Mouse (Mus musculus) hindlimb bud, embryonic 11.5 days (tissue): ENCODE measurements around the gene Tbl3.
"Not testable (repeated sequence)": the region's sequence is repeated elsewhere in the genome, so short reads cannot be mapped to it uniquely, and the experiment has no call there.

Experiments used
- DNase-seq: peaks from one replicate; pipeline ENCODE4 v3.0.0-alpha.2; 2012; ENCODE audit warnings: low read depth, low spot score; ENCODE audit errors: extremely low spot score

The Tbl3 gene

GRCm38 (mm10) chr17:24728184-24728583 is 20.7 kb upstream of the Tbl3 start:
- DNase-seq, result no peak

GRCm38 (mm10) chr17:24727618-24728017 is 20.2 kb upstream of the Tbl3 start, which contains the start of gene Rpl3l:
Gene Rpl3l, plus strand, starts transcription at chr17:24727820.
- DNase-seq, result no peak

GRCm38 (mm10) chr17:24725637-24726390 is 18.4 kb upstream of the Tbl3 start:
- DNase-seq, result no peak

GRCm38 (mm10) chr17:24724184-24724583 is 16.7 kb upstream of the Tbl3 start, which contains the start of gene Ndufb10:
Gene Ndufb10, minus strand, starts transcription at chr17:24724478.
- peak; percentile 90 for DNase-seq

GRCm38 (mm10) chr17:24723881-24724180 is 16.4 kb upstream of the Tbl3 start:
- DNase-seq, result no peak

GRCm38 (mm10) chr17:24723122-24723880 is 15.8 kb upstream of the Tbl3 start:
- no peak for DNase-seq

GRCm38 (mm10) chr17:24722220-24722924 is 14.9 kb upstream of the Tbl3 start:
- no peak for DNase-seq

GRCm38 (mm10) chr17:24721383-24721955 is 14.0 kb upstream of the Tbl3 start:
- not testable (repeated sequence) for DNase-seq

- DNase-seq, result not testable (repeated sequence)
Measured at GRCm38 (mm10) chr17:24720616-24721015, 13.2 kb upstream of the Tbl3 start.

- peak; percentile 90 for DNase-seq
Measured at GRCm38 (mm10) chr17:24719494-24720222, 12.2 kb upstream of the Tbl3 start.

- DNase-seq, result not testable (repeated sequence)
Measured at GRCm38 (mm10) chr17:24718938-24719337, 11.5 kb upstream of the Tbl3 start.

GRCm38 (mm10) chr17:24717943-24718342 is 10.5 kb upstream of the Tbl3 start, which contains the start of the genes Rnf151 and Rps2:
Gene Rnf151, minus strand, starts transcription at chr17:24718063.
Gene Rps2, plus strand, starts transcription at chr17:24718116.
- DNase-seq, result no peak

GRCm38 (mm10) chr17:24716166-24716682 is 8.8 kb upstream of the Tbl3 start:
- DNase-seq, result no peak

- DNase-seq, result no peak
Measured at GRCm38 (mm10) chr17:24715556-24715955, 8.1 kb upstream of the Tbl3 start.

- DNase-seq, result no peak
Measured at GRCm38 (mm10) chr17:24708646-24709045, 1.2 kb upstream of the Tbl3 start.

- no peak for DNase-seq
Measured at GRCm38 (mm10) chr17:24707801-24708425, 453 bp upstream of the Tbl3 start.

GRCm38 (mm10) chr17:24705821-24706220 is 1.6 kb downstream of the Tbl3 start:
- DNase-seq, result no peak

- no peak for DNase-seq
Measured at GRCm38 (mm10) chr17:24701251-24701650, 6.2 kb downstream of the Tbl3 start.

- no peak for DNase-seq
Measured at GRCm38 (mm10) chr17:24699473-24699872, 8.0 kb downstream of the Tbl3 start.

- no peak for DNase-seq
Measured at GRCm38 (mm10) chr17:24698715-24699114, 8.7 kb downstream of the Tbl3 start.
